Mouse (Mus musculus): ENCODE data around the gene Rab29. TPM values are rescaled to one million over a fixed set of nuclear protein-coding genes. Genes with fewer than 3 reads are reported as not detected.
"Not testable (repeated sequence)": the region's sequence is repeated elsewhere in the genome, so short reads cannot be mapped to it uniquely, and the experiment has no call there.

Rab29 gene
- total RNA-seq (2021): 10 to 100 TPM; 11.8 to 12.8 TPM

GRCm38 (mm10) chr1:131867093-131867945, at the start of gene Rab29:
Gene Rab29, plus strand, starts transcription at chr1:131867224.
- intact Hi-C loops (cut with DNase I): loop anchor here (2.0 kb wide), 2 partner anchors 43 kb away; partner anchors contain the start of gene Nucks1

GRCm38 (mm10) chr1:131820353-131820752, 46.7 kb upstream of the Rab29 start:
- intact Hi-C loops (cut with DNase I): not testable (repeated sequence)

More at GRCm38 (mm10) chr1:131867093-131867945, at the start of gene Rab29:
- DNase-seq (ENCODE audit: low spot score): peak; percentile 86

GRCm38 (mm10) chr1:131820887-131821328, 46.1 kb upstream of the Rab29 start:
- intact Hi-C loops (cut with DNase I): no loop called here
- DNase-seq (ENCODE audit: low spot score): no peak

More at GRCm38 (mm10) chr1:131820353-131820752, 46.7 kb upstream of the Rab29 start:
- DNase-seq (ENCODE audit: low spot score): not testable (repeated sequence)

GRCm38 (mm10) chr1:131822292-131822691, 44.7 kb upstream of the Rab29 start:
- intact Hi-C loops (cut with DNase I): no loop called here
- DNase-seq (ENCODE audit: low spot score): no peak

- intact Hi-C loops (cut with DNase I): no loop called here
- DNase-seq (ENCODE audit: low spot score): no peak
These were observed 44.0 kb upstream of the Rab29 start for GRCm38 (mm10) chr1:131822856-131823492.

GRCm38 (mm10) chr1:131823563-131823962, 43.5 kb upstream of the Rab29 start:
- intact Hi-C loops (cut with DNase I): no loop called here
- DNase-seq (ENCODE audit: low spot score): no peak

- intact Hi-C loops (cut with DNase I): loop anchor here (2.0 to 5.0 kb wide), 3 partner anchors 42 to 83 kb away; partner anchors contain the start of gene Rab29
- DNase-seq (ENCODE audit: low spot score): no peak
These were observed 42.4 kb upstream of the Rab29 start for GRCm38 (mm10) chr1:131824528-131825181.

GRCm38 (mm10) chr1:131827207-131827786, 39.7 kb upstream of the Rab29 start, which contains the start of gene Slc41a1:
Gene Slc41a1, plus strand, starts transcription at chr1:131827493.
- peak; percentile 9 for DNase-seq (ENCODE audit: low spot score)
- intact Hi-C loops (cut with DNase I): loop anchor here (5.0 kb wide), 2 partner anchors 55 to 80 kb away; no protein-coding TSS in a partner anchor

- DNase-seq (ENCODE audit: low spot score): peak; percentile 89
- intact Hi-C loops (cut with DNase I): loop anchor here (5.0 kb wide), 2 partner anchors 56 to 79 kb away; no protein-coding TSS in a partner anchor
These were observed 39.2 kb upstream of the Rab29 start for GRCm38 (mm10) chr1:131827787-131828258.

GRCm38 (mm10) chr1:131828297-131829126, 38.5 kb upstream of the Rab29 start:
- peak; percentile 13 for DNase-seq (ENCODE audit: low spot score)
- intact Hi-C loops (cut with DNase I): loop anchor here (5.0 kb wide), 2 partner anchors 56 to 79 kb away; no protein-coding TSS in a partner anchor

GRCm38 (mm10) chr1:131829279-131829678, 37.7 kb upstream of the Rab29 start:
- intact Hi-C loops (cut with DNase I): loop anchor here (5.0 kb wide), 2 partner anchors 57 to 78 kb away; no protein-coding TSS in a partner anchor
- DNase-seq (ENCODE audit: low spot score): no peak

- DNase-seq (ENCODE audit: low spot score): no peak
- intact Hi-C loops (cut with DNase I): no loop called here
These were observed 36.5 kb upstream of the Rab29 start for GRCm38 (mm10) chr1:131830561-131830960.

- intact Hi-C loops (cut with DNase I): no loop called here
- no peak for DNase-seq (ENCODE audit: low spot score)
These were observed 35.9 kb upstream of the Rab29 start for GRCm38 (mm10) chr1:131830971-131831641.

- intact Hi-C loops (cut with DNase I): no loop called here
- DNase-seq (ENCODE audit: low spot score): no peak
These were observed 30.0 kb upstream of the Rab29 start for GRCm38 (mm10) chr1:131837035-131837434.

- DNase-seq (ENCODE audit: low spot score): no peak
- intact Hi-C loops (cut with DNase I): no loop called here
These were observed 28.5 kb upstream of the Rab29 start for GRCm38 (mm10) chr1:131838542-131838941.

- no peak for DNase-seq (ENCODE audit: low spot score)
- intact Hi-C loops (cut with DNase I): no loop called here
These were observed 27.7 kb upstream of the Rab29 start for GRCm38 (mm10) chr1:131839279-131839678.

GRCm38 (mm10) chr1:131842221-131842620, 24.8 kb upstream of the Rab29 start:
- DNase-seq (ENCODE audit: low spot score): no peak
- intact Hi-C loops (cut with DNase I): no loop called here

- intact Hi-C loops (cut with DNase I): no loop called here
- DNase-seq (ENCODE audit: low spot score): no peak
These were observed 23.3 kb upstream of the Rab29 start for GRCm38 (mm10) chr1:131843758-131844157.

Data from heart, postnatal 25 days (tissue).